Mouse (Mus musculus): ENCODE results near the gene Plekhb1. TPM values are rescaled to one million over a fixed set of nuclear protein-coding genes. Genes with fewer than 3 reads are reported as not detected.

Gene Plekhb1
- polyA plus RNA-seq, 1 experiment from 2014 or later = 18.7 TPM

DNA sequence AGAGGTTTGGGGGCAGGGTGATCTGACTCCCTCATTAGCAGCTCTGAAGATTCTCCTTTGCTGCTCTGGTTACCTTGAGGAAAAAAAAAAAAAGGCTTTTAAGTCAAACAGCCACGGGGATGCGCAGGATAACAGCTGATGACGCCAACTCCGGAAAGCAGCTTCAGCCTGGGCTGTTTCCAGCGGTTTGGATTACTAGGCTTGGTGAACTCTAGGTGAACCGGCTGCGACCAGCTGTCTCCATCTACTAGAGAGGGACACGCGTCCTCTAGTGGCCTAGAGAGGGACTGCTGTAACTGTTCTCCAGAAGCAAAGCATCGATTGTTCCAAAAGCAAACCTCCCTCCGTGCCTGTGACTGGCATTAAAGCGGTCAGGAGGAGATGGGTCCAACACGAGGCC is 976 bp upstream of the Plekhb1 start:
- Histone ChIP-seq H3K36me3 (replicated peaks; ENCODE audit: control insufficient read depth, insufficient read depth) (no peaks in the 10 kb centered on the region), H3K4me3 (replicated peaks; ENCODE audit: low read length) (no peak overlapping the region), H3K27ac (0 out of 2 replicates have a peak overlapping the region, but pooled peaks have one; percentile 11), H3K9me3 (ENCODE audit: control insufficient read depth, low read length) (no peaks in the 10 kb centered on the region), H3K4me2 (replicated peaks) (peak overlapping the region; percentile 26), H3K4me1 (replicated peaks; ENCODE audit: control insufficient read depth, insufficient read depth, low read length) (0 out of 2 replicates have a peak, but pooled peaks cover 3% of the 10 kb centered on the region), H3K27me3 (ENCODE audit: control insufficient read depth, insufficient read depth, low read length) (no peaks in the 10 kb centered on the region), H3K9ac (peak overlapping the region; percentile 25; the same call in 1 of the 2 replicates)
- DNase-seq (ENCODE audit: low spot score) (peak; percentile 91), ATAC-seq (ENCODE audit: low FRiP score) (peak; percentile 89)
- WGBS = 3% methylated on average over 13 of the region's 13 CpGs

DNA sequence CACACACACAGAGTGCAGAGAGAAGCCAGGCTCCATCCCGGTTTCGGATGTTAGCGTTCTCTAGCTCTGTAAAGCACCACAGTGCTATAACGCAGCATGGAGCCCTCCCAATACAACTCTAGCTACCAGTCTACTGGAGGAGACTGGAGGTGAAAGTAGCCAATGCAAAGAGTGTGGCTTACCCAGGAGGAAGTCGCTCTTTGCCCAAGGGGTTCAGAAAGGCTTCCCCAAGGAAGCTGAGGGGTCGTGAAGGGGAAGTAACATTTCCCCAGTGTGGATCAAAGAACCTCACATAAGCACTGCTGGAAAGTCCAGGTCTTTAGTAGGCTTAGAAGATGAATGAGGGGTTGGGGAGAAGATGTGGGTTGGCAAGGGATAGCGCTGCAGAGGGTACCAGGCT is 950 bp downstream of the Plekhb1 start:
- Histone ChIP-seq H3K4me3 (replicated peaks; ENCODE audit: low read length) (no peak overlapping the region), H3K4me1 (replicated peaks; ENCODE audit: control insufficient read depth, insufficient read depth, low read length) (0 out of 2 replicates have a peak, but pooled peaks cover 3% of the 10 kb centered on the region), H3K36me3 (replicated peaks; ENCODE audit: control insufficient read depth, insufficient read depth) (no peaks in the 10 kb centered on the region), H3K4me2 (replicated peaks) (no peak overlapping the region), H3K9ac (no peak overlapping the region), H3K27ac (no peak overlapping the region), H3K27me3 (ENCODE audit: control insufficient read depth, insufficient read depth, low read length) (no peaks in the 10 kb centered on the region), H3K9me3 (ENCODE audit: control insufficient read depth, low read length) (no peaks in the 10 kb centered on the region)
- ATAC-seq (ENCODE audit: low FRiP score) = no peak
- 87% methylated on average over 7 of the region's 7 CpGs for WGBS
- no peak for DNase-seq (ENCODE audit: low spot score)

DNA sequence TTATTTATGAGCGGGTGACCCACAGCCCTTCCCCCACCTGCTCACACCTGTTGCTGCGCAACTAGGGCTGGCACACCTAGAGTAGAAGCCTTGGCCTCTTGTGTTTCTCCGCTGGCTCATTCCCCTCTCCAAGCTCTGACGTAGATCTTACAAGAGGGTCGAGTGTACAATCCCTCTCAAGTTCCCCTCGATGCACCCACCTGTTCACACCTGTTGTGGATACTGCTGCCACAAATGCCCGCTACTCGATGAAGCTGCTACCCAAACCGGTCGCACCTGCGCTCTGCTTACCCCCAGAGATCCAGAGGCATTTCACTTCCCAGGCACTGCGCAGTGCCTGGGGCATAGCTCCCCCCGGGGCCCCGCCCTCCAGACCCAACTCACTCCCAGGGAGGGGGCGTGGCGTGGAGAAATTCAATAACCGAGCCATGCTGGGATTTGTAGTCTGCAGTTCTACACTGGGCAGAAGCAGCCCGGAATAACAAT is 4.1 kb downstream of the Plekhb1 start:
- no peak for ATAC-seq (ENCODE audit: low FRiP score)
- Histone ChIP-seq H3K9me3 (ENCODE audit: control insufficient read depth, low read length) (no peaks in the 10 kb centered on the region), H3K36me3 (replicated peaks; ENCODE audit: control insufficient read depth, insufficient read depth) (no peaks in the 10 kb centered on the region), H3K4me3 (replicated peaks; ENCODE audit: low read length) (no peak overlapping the region), H3K4me1 (replicated peaks; ENCODE audit: control insufficient read depth, insufficient read depth, low read length) (0 out of 2 replicates have a peak, but pooled peaks cover 3% of the 10 kb centered on the region), H3K4me2 (replicated peaks) (peak overlapping the region; percentile 26; the same call in 1 of the 2 replicates), H3K27me3 (ENCODE audit: control insufficient read depth, insufficient read depth, low read length) (no peaks in the 10 kb centered on the region), H3K9ac (no peak overlapping the region), H3K27ac (no peak overlapping the region)
- DNase-seq (ENCODE audit: low spot score) = no peak
- WGBS = 34% methylated on average over 18 of the region's 18 CpGs

- 46% methylated on average over 5 of the region's 5 CpGs for WGBS
- H3K4me2 ChIP-seq (replicated peaks) = no peak overlapping the region
- no peaks in the 10 kb centered on the region for H3K27me3 ChIP-seq (ENCODE audit: control insufficient read depth, insufficient read depth, low read length)
- 0 out of 2 replicates have a peak, but pooled peaks cover 1% of the 10 kb centered on the region for H3K36me3 ChIP-seq (replicated peaks; ENCODE audit: control insufficient read depth, insufficient read depth)
- H3K27ac ChIP-seq = no peak overlapping the region
- no peak overlapping the region for H3K9ac ChIP-seq
- H3K4me1 ChIP-seq (replicated peaks; ENCODE audit: control insufficient read depth, insufficient read depth, low read length) = no peaks in the 10 kb centered on the region
- H3K9me3 ChIP-seq (ENCODE audit: control insufficient read depth, low read length) = no peaks in the 10 kb centered on the region
- ATAC-seq (ENCODE audit: low FRiP score) (no peak), DNase-seq (ENCODE audit: low spot score) (no peak)
- H3K4me3 ChIP-seq (replicated peaks; ENCODE audit: low read length) = no peak overlapping the region
Measured at GRCm38 (mm10) chr7:100656739-100657138, 5.5 kb downstream of the Plekhb1 start.

GRCm38 (mm10) chr7:100654441-100654840 is 7.8 kb downstream of the Plekhb1 start:
- no peak overlapping the region for H3K9ac ChIP-seq
- H3K27me3 ChIP-seq (ENCODE audit: control insufficient read depth, insufficient read depth, low read length) = no peaks in the 10 kb centered on the region
- H3K4me2 ChIP-seq (replicated peaks) = no peak overlapping the region
- H3K27ac ChIP-seq = peak overlapping the region; percentile 71
- 0 out of 2 replicates have a peak, but pooled peaks cover 3% of the 10 kb centered on the region for H3K36me3 ChIP-seq (replicated peaks; ENCODE audit: control insufficient read depth, insufficient read depth)
- ATAC-seq (ENCODE audit: low FRiP score) (no peak), DNase-seq (ENCODE audit: low spot score) (no peak)
- H3K4me1 ChIP-seq (replicated peaks; ENCODE audit: control insufficient read depth, insufficient read depth, low read length) = no peaks in the 10 kb centered on the region
- no peak overlapping the region for H3K4me3 ChIP-seq (replicated peaks; ENCODE audit: low read length)
- 76% methylated on average over 8 of the region's 8 CpGs for WGBS
- H3K9me3 ChIP-seq (ENCODE audit: control insufficient read depth, low read length) = no peaks in the 10 kb centered on the region

- H3K9ac ChIP-seq = no peak overlapping the region
- no peaks in the 10 kb centered on the region for H3K27me3 ChIP-seq (ENCODE audit: control insufficient read depth, insufficient read depth, low read length)
- H3K4me3 ChIP-seq (replicated peaks; ENCODE audit: low read length) = no peak overlapping the region
- 51% methylated on average over 9 of the region's 9 CpGs for WGBS
- DNase-seq (ENCODE audit: low spot score) = peak; percentile 40
- no peaks in the 10 kb centered on the region for H3K4me1 ChIP-seq (replicated peaks; ENCODE audit: control insufficient read depth, insufficient read depth, low read length)
- no peak overlapping the region for H3K4me2 ChIP-seq (replicated peaks)
- peaks cover 5% of the 10 kb centered on the region; the same call in 1 of the 2 replicates for H3K36me3 ChIP-seq (replicated peaks; ENCODE audit: control insufficient read depth, insufficient read depth)
- no peaks in the 10 kb centered on the region for H3K9me3 ChIP-seq (ENCODE audit: control insufficient read depth, low read length)
- H3K27ac ChIP-seq = peak overlapping the region; percentile 71
- ATAC-seq (ENCODE audit: low FRiP score) = peak; percentile 86
Measured at GRCm38 (mm10) chr7:100653480-100654266, 8.5 kb downstream of the Plekhb1 start.

DNA sequence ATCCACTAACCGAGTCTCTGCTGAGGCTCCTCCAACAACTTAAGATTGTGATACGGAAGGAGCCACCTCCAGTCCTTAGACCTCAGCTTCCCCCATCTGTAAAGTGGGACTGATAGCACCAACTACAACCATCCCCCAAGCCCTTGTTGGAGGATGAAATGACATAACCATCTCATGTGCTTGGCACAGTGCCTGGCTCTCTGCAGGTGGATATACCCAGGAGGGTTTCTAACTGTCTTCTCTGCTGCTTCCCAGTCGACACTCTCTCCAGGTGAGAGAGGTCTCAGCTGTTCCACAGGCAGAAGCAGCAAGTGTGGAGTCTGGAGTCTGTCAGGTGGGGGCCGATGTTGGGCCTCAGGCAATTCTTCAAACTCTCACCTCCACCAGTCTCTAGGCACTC is 11.2 kb downstream of the Plekhb1 start:
- Histone ChIP-seq H3K4me2 (replicated peaks) (no peak overlapping the region), H3K27me3 (ENCODE audit: control insufficient read depth, insufficient read depth, low read length) (no peaks in the 10 kb centered on the region), H3K4me3 (replicated peaks; ENCODE audit: low read length) (no peak overlapping the region), H3K9ac (no peak overlapping the region), H3K36me3 (replicated peaks; ENCODE audit: control insufficient read depth, insufficient read depth) (peaks cover 17% of the 10 kb centered on the region; the same call in 1 of the 2 replicates), H3K4me1 (replicated peaks; ENCODE audit: control insufficient read depth, insufficient read depth, low read length) (no peaks in the 10 kb centered on the region), H3K9me3 (ENCODE audit: control insufficient read depth, low read length) (no peaks in the 10 kb centered on the region), H3K27ac (no peak overlapping the region)
- DNase-seq (ENCODE audit: low spot score) (no peak), ATAC-seq (ENCODE audit: low FRiP score) (no peak)
- 77% methylated on average over 4 of the region's 4 CpGs for WGBS

DNA sequence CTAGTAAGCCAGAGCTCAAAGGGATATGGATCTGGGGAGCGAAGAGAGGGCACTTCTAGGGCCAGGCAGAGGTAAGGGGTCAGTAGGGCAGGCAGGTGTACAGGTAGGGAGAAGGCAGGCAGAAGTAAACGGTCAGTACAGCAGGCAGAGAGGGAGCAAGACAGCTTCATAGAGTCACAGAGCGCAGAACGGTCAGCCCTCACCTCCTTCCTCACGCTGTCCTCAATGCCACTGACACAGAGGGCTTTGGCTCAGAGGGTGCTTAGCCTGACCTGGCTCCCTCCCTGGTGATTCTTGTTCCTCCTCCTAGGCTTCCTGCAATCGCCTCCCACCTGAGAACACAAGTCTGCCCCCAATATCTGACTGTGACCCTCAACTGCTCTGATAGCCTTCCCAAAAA is 11.8 kb downstream of the Plekhb1 start:
- Histone ChIP-seq H3K4me3 (replicated peaks; ENCODE audit: low read length) (no peak overlapping the region), H3K4me2 (replicated peaks) (no peak overlapping the region), H3K9me3 (ENCODE audit: control insufficient read depth, low read length) (no peaks in the 10 kb centered on the region), H3K27me3 (ENCODE audit: control insufficient read depth, insufficient read depth, low read length) (no peaks in the 10 kb centered on the region), H3K9ac (no peak overlapping the region), H3K27ac (no peak overlapping the region), H3K36me3 (replicated peaks; ENCODE audit: control insufficient read depth, insufficient read depth) (peaks cover 17% of the 10 kb centered on the region; the same call in 1 of the 2 replicates), H3K4me1 (replicated peaks; ENCODE audit: control insufficient read depth, insufficient read depth, low read length) (no peaks in the 10 kb centered on the region)
- DNase-seq (ENCODE audit: low spot score) (no peak), ATAC-seq (ENCODE audit: low FRiP score) (no peak)
- WGBS = 76% methylated on average over 6 of the region's 6 CpGs

GRCm38 (mm10) chr7:100649826-100650225 is 12.4 kb downstream of the Plekhb1 start:
- H3K9ac ChIP-seq = no peak overlapping the region
- H3K9me3 ChIP-seq (ENCODE audit: control insufficient read depth, low read length) = no peaks in the 10 kb centered on the region
- H3K27ac ChIP-seq = no peak overlapping the region
- H3K4me1 ChIP-seq (replicated peaks; ENCODE audit: control insufficient read depth, insufficient read depth, low read length) = no peaks in the 10 kb centered on the region
- H3K4me2 ChIP-seq (replicated peaks) = no peak overlapping the region
- no peaks in the 10 kb centered on the region for H3K27me3 ChIP-seq (ENCODE audit: control insufficient read depth, insufficient read depth, low read length)
- DNase-seq (ENCODE audit: low spot score) = no peak
- no peak for ATAC-seq (ENCODE audit: low FRiP score)
- peaks cover 17% of the 10 kb centered on the region; the same call in 1 of the 2 replicates for H3K36me3 ChIP-seq (replicated peaks; ENCODE audit: control insufficient read depth, insufficient read depth)
- 82% methylated on average over 8 of the region's 8 CpGs for WGBS
- H3K4me3 ChIP-seq (replicated peaks; ENCODE audit: low read length) = no peak overlapping the region
